Mouse (Mus musculus) spleen, postnatal 36 days (tissue): Measurements from ENCODE around the gene Peg12.

Source experiments
- DNase-seq, 2 experiments: peaks; one replicate each; pipeline ENCODE4 v3.0.0; 2022; ENCODE audit warnings: low spot score in 2 of 2, mixed read lengths in 1 of 2

Gene Peg12

GRCm38 (mm10) chr7:62463878-62464755 is at the start of gene Peg12:
Gene Peg12, minus strand, starts transcription at chr7:62464510.
- peak; percentile 2 for DNase-seq

- no peak for DNase-seq
Measured at GRCm38 (mm10) chr7:62486139-62486538, 21.8 kb upstream of the Peg12 start.

- no peak for DNase-seq
Measured at GRCm38 (mm10) chr7:62463007-62463877, 1.1 kb downstream of the Peg12 start.

DNA sequence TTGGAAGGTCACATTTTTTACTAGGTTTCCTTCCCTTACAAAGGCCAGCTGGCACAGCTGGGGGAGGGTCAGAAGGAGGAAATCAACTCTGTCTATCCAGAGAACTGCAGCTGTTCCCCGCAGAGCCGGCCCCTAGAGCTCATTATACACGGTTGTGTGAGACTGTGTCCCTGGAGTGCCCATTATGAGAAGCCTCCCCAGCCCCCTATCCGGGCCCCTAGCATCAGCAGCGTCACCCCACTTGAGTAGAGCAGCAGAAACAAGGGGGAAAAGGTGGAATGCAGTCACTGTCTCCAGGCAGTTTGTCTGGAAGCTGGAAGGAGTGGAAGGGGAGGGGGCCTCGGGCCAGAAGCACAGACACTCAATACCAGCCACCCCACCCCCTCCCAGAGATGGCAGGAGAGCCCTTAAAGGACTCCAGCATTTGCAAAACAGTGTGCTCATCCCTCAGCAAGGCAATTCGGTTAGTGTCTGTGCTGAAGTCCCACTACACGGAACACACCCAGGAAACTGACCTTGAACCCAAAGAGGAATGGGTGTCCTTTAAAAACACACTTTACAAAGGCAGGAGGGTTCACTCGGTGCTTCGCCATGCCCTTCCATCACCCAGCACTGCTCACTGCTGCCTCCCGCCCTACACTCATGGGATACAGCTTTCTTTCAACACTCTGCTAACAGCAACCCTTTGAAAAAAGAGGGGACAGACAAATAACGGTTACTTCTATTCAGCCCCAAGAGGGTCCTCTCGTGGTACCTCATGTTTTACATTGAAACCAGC is 1.9 kb downstream of the Peg12 start:
- no peak for DNase-seq

DNA sequence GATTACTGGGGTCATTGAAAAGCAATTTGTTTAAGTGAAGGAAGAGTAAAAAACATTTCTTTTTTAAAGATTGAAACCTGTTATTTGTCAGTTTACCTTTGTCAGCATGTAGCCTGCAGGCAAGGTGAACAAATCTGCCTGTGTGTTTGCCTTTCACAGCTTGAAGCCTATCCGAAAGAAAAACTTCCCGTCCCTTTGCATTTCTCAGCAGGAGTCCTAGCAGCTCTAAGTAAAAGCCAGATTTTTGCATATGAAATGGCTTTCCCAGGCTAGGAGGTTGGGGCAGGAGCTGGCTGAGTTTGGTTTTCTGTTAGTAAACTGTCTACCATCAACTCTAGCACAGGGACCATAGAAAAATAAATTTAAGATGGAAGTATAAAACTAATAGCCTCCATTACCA is 12.0 kb downstream of the Peg12 start:
- no peak for DNase-seq

DNA sequence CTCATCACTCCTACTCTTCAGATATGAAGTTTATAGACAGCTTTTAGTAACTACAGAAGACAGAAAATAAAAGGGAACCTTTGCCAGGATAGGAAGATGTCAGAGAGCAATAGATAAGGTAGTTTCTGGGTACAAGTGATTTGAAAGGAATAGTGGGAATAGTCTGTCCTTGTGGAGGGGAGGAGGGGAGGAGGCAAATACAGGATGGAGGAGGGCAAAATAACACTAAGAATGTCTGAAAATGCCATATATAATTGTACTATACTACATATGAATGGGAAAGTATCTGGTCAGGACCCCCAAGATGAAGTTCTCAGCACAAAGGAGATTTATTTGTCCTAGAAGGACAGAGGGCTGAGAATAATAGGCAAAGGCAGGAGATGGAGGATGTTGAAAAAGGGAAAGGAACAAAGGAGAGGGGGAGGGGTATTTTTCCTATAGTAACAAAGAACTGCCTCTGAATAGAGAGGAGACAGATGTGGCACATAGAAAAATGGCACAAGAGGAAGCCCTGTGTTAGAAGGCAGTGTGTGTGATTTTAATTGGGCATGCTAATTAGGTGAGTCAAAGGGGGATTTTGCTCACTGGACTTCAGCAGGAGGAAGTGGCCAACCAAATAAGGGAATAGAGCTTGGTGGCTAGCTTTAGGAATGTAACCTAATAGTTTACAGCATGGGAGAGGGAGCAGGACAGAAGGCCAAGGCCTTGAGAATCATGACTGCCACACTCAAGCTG is 18.7 kb downstream of the Peg12 start:
- DNase-seq, result no peak

DNA sequence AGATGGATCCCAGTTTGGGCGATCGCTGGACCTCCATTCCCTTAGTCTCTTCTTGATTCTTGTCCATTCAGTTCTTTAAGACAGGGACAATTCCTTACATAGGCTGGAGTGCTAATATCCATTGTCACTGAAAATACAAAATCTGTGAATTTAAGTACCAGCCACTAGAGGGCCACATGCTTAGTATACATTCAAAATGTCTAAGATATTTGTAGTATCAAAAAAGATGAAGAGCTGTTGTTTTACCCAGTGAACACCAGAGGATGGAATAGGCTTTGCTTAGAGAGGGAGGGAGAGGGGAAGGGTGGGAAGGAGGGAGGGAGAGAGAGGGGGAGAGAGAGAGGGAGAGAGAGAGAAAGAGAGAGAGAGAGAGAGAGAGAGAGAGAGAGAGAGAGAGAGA is 27.9 kb downstream of the Peg12 start:
- DNase-seq, result no peak

DNA sequence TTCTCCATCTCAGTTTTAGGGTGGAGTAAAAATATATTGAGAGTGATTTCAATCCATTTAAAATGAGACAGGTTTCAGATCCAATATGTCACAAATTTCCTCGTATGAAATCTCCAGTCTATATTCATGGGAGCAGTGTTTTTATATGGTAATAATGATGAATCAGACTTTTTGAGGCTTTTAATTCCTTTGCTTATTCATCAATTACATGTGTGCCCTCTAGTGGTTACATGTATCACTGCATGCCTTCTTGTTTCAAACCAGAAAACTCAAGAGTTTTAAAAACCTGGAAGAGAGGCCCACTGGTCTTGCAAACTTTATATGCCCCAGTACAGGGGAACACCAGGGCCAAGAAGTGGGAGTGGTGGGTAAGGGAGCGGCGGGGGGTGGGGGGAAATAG is 31.1 kb downstream of the Peg12 start:
- no peak for DNase-seq

DNA sequence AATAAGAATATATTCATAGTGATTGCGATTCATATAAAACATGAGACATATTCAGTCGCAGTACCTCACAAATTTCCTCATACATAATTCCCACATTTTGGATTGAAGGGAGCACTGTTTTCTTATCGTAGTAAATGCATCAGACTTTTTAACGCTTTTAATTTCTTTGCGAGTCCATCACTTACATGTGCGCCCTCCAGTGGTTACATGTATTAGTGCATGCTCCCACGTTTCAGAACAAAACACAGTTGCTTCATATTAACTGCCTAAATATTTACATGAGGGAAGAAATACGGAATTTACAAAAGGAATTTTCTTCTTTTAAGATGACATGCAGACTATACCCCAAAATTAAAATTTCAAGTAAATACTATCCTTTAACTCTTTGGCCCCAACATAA is 36.0 kb downstream of the Peg12 start:
- no peak for DNase-seq

GRCm38 (mm10) chr7:62423210-62423609 is 41.1 kb downstream of the Peg12 start:
- DNase-seq, result no peak

DNA sequence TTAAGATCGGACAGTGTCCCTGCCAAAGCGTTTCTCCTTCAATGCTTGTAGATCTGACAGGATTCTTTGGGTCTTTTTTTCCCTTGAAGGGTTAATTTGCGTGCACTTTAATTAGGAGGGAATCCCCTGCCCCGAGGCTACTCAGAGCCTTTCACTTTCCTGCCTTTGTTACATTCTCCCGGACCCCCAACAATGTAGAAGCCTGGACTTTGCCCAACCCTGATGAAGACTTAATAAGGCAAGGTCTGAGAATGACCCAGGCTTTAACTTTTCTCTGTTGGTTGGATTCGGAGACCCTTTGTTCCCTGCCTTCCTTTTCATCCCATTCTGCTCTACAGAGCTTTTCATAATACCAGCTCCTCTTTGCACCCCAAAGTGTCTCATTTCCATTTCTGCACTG is 43.7 kb downstream of the Peg12 start:
- DNase-seq, result no peak

DNA sequence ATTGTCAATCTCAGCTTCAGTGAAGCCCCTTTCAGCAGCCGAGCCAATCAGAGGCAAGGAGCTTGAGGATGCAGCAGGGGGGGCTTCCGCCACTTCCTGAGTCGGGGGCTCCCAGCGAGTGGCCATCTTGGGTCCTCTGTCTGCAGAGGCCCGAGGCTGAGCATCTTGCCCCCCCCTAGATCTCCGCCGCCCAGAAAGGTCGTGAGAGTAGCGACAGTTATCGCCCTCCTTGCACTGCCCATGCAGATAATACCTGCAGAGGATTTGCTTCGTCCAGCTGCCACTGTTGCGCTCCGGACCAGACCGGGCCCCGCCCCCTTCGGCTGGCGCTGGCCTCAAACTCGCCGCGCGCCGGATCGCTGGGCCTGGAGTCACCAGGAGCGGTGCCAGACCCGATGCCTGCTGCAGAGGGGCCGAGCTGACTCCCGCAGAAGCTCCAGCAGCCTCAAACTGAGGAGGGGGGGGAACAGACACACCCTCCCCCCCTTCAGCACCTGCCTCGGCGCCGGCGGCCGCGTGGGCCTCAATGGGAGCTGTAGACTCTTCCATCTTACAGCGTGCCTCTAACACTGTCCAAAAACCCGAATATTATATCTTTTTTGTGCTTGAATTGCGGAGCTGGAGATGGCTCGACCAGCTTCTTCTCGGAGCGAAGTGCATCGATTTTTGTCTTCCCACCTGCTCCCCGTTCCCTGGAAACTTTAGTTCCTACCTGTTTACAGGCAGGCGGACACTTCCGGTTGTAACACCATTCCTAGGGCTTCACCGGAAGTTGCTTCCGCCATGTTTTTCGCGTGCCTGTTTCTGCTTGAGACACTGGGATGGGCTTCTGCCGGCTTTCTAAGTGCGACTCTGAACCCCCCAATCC is 44.6 kb downstream of the Peg12 start, which contains the start of gene Mkrn3:
Gene Mkrn3, minus strand, starts transcription at position 647 of the 868 bp plus-strand sequence.
- DNase-seq, result peak in 1 of 2 experiments; percentile 8

GRCm38 (mm10) chr7:62419105-62419492 is 45.2 kb downstream of the Peg12 start:
- no peak for DNase-seq

GRCm38 (mm10) chr7:62418346-62418745 is 46.0 kb downstream of the Peg12 start:
- no peak for DNase-seq

GRCm38 (mm10) chr7:62416173-62416572 is 48.1 kb downstream of the Peg12 start:
- DNase-seq, result no peak

GRCm38 (mm10) chr7:62415222-62415621 is 49.1 kb downstream of the Peg12 start:
- DNase-seq, result no peak
